Mouse (Mus musculus) midbrain, embryonic 14.5 days (tissue): ENCODE data around the gene Cox6b2. TPM values are rescaled to one million over a fixed set of nuclear protein-coding genes. Genes with fewer than 3 reads are reported as not detected.
A peak's percentile ranks its signal among the peaks of the same experiment; 100 is the strongest.
"Not testable (repeated sequence)": the region's sequence is repeated elsewhere in the genome, so short reads cannot be mapped to it uniquely, and the experiment has no call there.

Experiments
- ATAC-seq: fragments of 200-750 bp; cut with Nextera tagmentation; 2 replicates; pipeline ENCODE4 v1.8.0; 2017; ENCODE audit warnings: moderate number of reproducible peaks, moderate library complexity; ENCODE audit not compliant: low FRiP score, low TSS enrichment
- DNase-seq: peaks from one replicate; pipeline ENCODE4 v3.0.0-alpha.2; 2015
- H3K27ac ChIP-seq: fragments of 300-500 bp; sonication (generic); replicated peaks from 2 replicates; pipeline ENCODE4 v1.5.1; 2014; ENCODE audit warnings: mild to moderate bottlenecking, low read depth, low read length, moderate library complexity
- H3K27me3 ChIP-seq: fragments of 300-500 bp; sonication (generic); 2 replicates; pipeline ENCODE4 v1.6.1; 2014; ENCODE audit warnings: low read length, control low read depth, mixed read lengths; ENCODE audit not compliant: control insufficient read depth, insufficient read depth
- H3K36me3 ChIP-seq: fragments of 300-500 bp; sonication (generic); 2 replicates; pipeline ENCODE4 v1.6.1; 2014; ENCODE audit warnings: low read length, control low read depth; ENCODE audit not compliant: control insufficient read depth, insufficient read depth
- H3K4me1 ChIP-seq: fragments of 300-500 bp; sonication (generic); 2 replicates; pipeline ENCODE4 v1.6.1; 2014; ENCODE audit warnings: mild to moderate bottlenecking, antibody characterized with exemption, low read length, control low read depth; ENCODE audit not compliant: control insufficient read depth, insufficient read depth
- H3K4me2 ChIP-seq: fragments of 300-500 bp; sonication (generic); 2 replicates; pipeline ENCODE4 v1.6.1; 2014; ENCODE audit warnings: mild to moderate bottlenecking, low read length, moderate library complexity
- H3K4me3 ChIP-seq: fragments of 300-500 bp; sonication (generic); replicated peaks from 2 replicates; pipeline ENCODE4 v1.5.1; 2014; ENCODE audit warnings: low read depth, low read length
- H3K9ac ChIP-seq: fragments of 300-500 bp; sonication (generic); replicated peaks from 2 replicates; pipeline ENCODE4 v1.6.1; 2014; ENCODE audit warnings: mild to moderate bottlenecking, low read length, moderate library complexity
- H3K9me3 ChIP-seq: fragments of 300-500 bp; sonication (generic); 2 replicates; pipeline ENCODE4 v1.6.1; 2016; ENCODE audit warnings: low read length, control low read depth, mixed read lengths; ENCODE audit not compliant: control insufficient read depth
- WGBS: fragments of 180-500 bp; shearing (Covaris S2); extraction: QIAGEN DNeasy Blood & Tissue Kit; methylation state at CpG from one replicate; pipeline ENCODE4 v1.1.7; 2014; 5-methylcytosine and 5-hydroxymethylcytosine counted together
- polyA plus RNA-seq: library from polyadenylated mRNA; unstranded; fragments of >200 nt; fragmentation: Nextera tagmentation; extraction: Ambion mirVana; gene quantifications from 2 replicates; pipeline ENCODE4 v1.2.1, GENCODE M21; 2014

Cox6b2 gene
- 10.2 and 13.0 TPM in 2 replicates for polyA plus RNA-seq

GRCm38 (mm10) chr7:4752821-4753570 is at the start of gene Cox6b2:
Cox6b2 (minus strand) TSS chr7:4753094.
- Histone ChIP-seq H3K4me3 (peak within 1 kb of the TSS; percentile 28), H3K27ac (no peak within 1 kb of the TSS), H3K27me3 (no peaks in the 10 kb centered on the region), H3K36me3 (0 out of 2 replicates have a peak, but pooled peaks cover 3% of the 10 kb centered on the region), H3K4me1 (peaks cover 14% of the 10 kb centered on the region), H3K4me2 (peak within 1 kb of the TSS; percentile 50), H3K9me3 (no peaks in the 10 kb centered on the region), H3K9ac (no peak within 1 kb of the TSS)
- ATAC-seq (peak; percentile 91), DNase-seq (peak; percentile 88)
- 3% methylated on average over 24 of the region's 24 CpGs for WGBS

GRCm38 (mm10) chr7:4802247-4802646 is 49.4 kb upstream of the Cox6b2 start:
- no peaks in the 10 kb centered on the region for H3K9me3 ChIP-seq
- DNase-seq (no peak), ATAC-seq (no peak)
- H3K4me3 ChIP-seq: no peak overlapping the region
- peaks cover 40% of the 10 kb centered on the region for H3K36me3 ChIP-seq
- H3K4me2 ChIP-seq: no peak overlapping the region
- no peaks in the 10 kb centered on the region for H3K27me3 ChIP-seq
- H3K9ac ChIP-seq: no peak overlapping the region
- H3K4me1 ChIP-seq: no peaks in the 10 kb centered on the region
- H3K27ac ChIP-seq: no peak overlapping the region

GRCm38 (mm10) chr7:4795767-4796433 is 43.0 kb upstream of the Cox6b2 start:
- Histone ChIP-seq H3K4me3 (no peak overlapping the region), H3K27me3 (no peaks in the 10 kb centered on the region), H3K9me3 (no peaks in the 10 kb centered on the region), H3K36me3 (peaks cover 46% of the 10 kb centered on the region), H3K27ac (no peak overlapping the region), H3K4me2 (no peak overlapping the region), H3K9ac (no peak overlapping the region), H3K4me1 (peaks cover 6% of the 10 kb centered on the region; the same call in 1 of the 2 replicates)
- DNase-seq: peak; percentile 74
- WGBS: 75% methylated on average over 7 of the region's 7 CpGs
- ATAC-seq: no peak

GRCm38 (mm10) chr7:4794631-4795168 is 41.8 kb upstream of the Cox6b2 start:
- peaks cover 46% of the 10 kb centered on the region for H3K36me3 ChIP-seq
- peaks cover 4% of the 10 kb centered on the region; the same call in 1 of the 2 replicates for H3K27me3 ChIP-seq
- H3K4me2 ChIP-seq: no peak overlapping the region
- ATAC-seq (no peak), DNase-seq (no peak)
- H3K27ac ChIP-seq: no peak overlapping the region
- H3K9ac ChIP-seq: no peak overlapping the region
- no peak overlapping the region for H3K4me3 ChIP-seq
- H3K4me1 ChIP-seq: peaks cover 6% of the 10 kb centered on the region; the same call in 1 of the 2 replicates
- 84% methylated on average over 3 of the region's 3 CpGs for WGBS
- no peaks in the 10 kb centered on the region for H3K9me3 ChIP-seq

GRCm38 (mm10) chr7:4793674-4794073 is 40.8 kb upstream of the Cox6b2 start:
- Histone ChIP-seq H3K27ac (no peak overlapping the region), H3K9ac (peak overlapping the region; percentile 80), H3K4me2 (peak overlapping the region; percentile 83), H3K4me1 (peaks cover 6% of the 10 kb centered on the region; the same call in 1 of the 2 replicates), H3K9me3 (no peaks in the 10 kb centered on the region), H3K4me3 (peak overlapping the region; percentile 71), H3K27me3 (peaks cover 9% of the 10 kb centered on the region; the same call in 1 of the 2 replicates), H3K36me3 (peaks cover 40% of the 10 kb centered on the region)
- ATAC-seq: no peak
- DNase-seq: no peak
- 45% methylated on average over 4 of the region's 4 CpGs for WGBS

- peak overlapping the region; percentile 89 for H3K27ac ChIP-seq
- H3K4me2 ChIP-seq: peak overlapping the region; percentile 83
- not testable (repeated sequence) for DNase-seq, H3K9me3 ChIP-seq, H3K4me1 ChIP-seq, H3K27me3 ChIP-seq
- peak; percentile 2; the same call in 1 of the 2 replicates for ATAC-seq
- WGBS: 1% methylated on average over 31 of the region's 31 CpGs
- H3K9ac ChIP-seq: peak overlapping the region; percentile 80
- H3K4me3 ChIP-seq: peak overlapping the region; percentile 71
- H3K36me3 ChIP-seq: peaks cover 40% of the 10 kb centered on the region
These were observed 40.4 kb upstream of the Cox6b2 start for GRCm38 (mm10) chr7:4793248-4793647.

- H3K9ac ChIP-seq: peak within 1 kb of the TSS; percentile 80
- peaks cover 9% of the 10 kb centered on the region; the same call in 1 of the 2 replicates for H3K27me3 ChIP-seq
- peak; percentile 86 for ATAC-seq
- peak within 1 kb of the TSS; percentile 71 for H3K4me3 ChIP-seq
- peak; percentile 99 for DNase-seq
- WGBS: 2% methylated on average over 54 of the region's 54 CpGs
- H3K4me1 ChIP-seq: peaks cover 6% of the 10 kb centered on the region; the same call in 1 of the 2 replicates
- peak within 1 kb of the TSS; percentile 89 for H3K27ac ChIP-seq
- peak within 1 kb of the TSS; percentile 83 for H3K4me2 ChIP-seq
- peaks cover 34% of the 10 kb centered on the region for H3K36me3 ChIP-seq
- H3K9me3 ChIP-seq: no peaks in the 10 kb centered on the region
These were observed 39.7 kb upstream of the Cox6b2 start, which contains the start of gene Rpl28 for GRCm38 (mm10) chr7:4792278-4793212. Rpl28 (plus strand) TSS chr7:4792874.
